Mouse (Mus musculus): ENCODE measurements around the gene Furin.

GRCm38 (mm10) chr7:80413512-80414302, 8.5 kb upstream of the Furin start:
- TF ChIP-seq CTCF (IDR thresholded peaks at IDR 0.05; ENCODE audit: low read depth, low read length) (no peak), GATA1 (IDR thresholded peaks at IDR 0.05; ENCODE audit: borderline replicate concordance, low read length) (no peak)
